Mouse (Mus musculus): ENCODE data around the gene H2-DMb1. TPM values are rescaled to one million over a fixed set of nuclear protein-coding genes. Genes with fewer than 3 reads are reported as not detected.
A peak's percentile ranks its signal among the peaks of the same experiment; 100 is the strongest.

H2-DMb1 gene
- total RNA-seq, 2 experiments from 2014 or later = 2.2 to 2.7 TPM

DNA sequence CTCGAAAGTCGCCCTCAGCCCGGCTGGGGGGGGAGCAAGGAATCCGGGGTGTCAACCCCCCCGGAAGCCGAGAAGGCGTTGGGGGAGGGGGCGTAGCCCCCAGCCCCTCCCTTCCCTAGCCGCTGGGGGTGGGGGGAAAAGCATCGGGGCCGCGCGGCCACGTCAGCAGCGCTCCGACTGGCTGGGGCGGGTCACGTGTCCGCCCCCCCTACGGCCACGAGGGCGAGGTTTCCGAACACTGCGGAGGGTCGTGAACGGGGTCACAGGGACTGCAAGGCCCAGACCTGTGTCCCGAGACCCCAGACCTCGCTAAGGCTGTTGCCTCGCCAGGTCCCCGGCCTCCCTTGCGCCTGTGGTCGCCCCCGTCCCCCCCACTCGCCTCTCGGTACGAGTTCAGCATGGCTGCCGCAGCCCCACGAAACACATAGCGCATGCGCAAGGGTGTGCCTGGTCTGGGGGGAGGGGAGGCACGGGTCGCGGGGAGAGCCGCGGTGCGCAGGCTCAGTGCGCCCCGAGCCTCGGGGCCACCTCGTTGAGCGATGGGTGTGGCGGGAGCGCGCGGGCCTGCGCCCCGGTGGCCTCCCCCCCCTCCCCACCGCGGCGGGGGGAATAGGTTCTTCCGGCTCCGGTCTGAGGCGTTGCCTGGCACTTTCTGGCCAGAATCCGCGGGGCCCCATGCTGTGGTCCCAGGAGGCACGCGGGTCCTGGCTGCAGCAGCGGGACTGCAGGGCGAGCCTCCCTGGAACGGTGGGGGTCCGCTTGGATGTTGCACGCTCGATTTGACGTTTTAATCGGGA, 30.5 kb upstream of the H2-DMb1 start, which contains the start of gene Brd2:
Brd2 (minus strand) TSS at position 447 of the 797 bp plus-strand sequence.
- peak; percentile 96 to 97 for DNase-seq (ENCODE audit: low spot score in 2 of 2)

DNA sequence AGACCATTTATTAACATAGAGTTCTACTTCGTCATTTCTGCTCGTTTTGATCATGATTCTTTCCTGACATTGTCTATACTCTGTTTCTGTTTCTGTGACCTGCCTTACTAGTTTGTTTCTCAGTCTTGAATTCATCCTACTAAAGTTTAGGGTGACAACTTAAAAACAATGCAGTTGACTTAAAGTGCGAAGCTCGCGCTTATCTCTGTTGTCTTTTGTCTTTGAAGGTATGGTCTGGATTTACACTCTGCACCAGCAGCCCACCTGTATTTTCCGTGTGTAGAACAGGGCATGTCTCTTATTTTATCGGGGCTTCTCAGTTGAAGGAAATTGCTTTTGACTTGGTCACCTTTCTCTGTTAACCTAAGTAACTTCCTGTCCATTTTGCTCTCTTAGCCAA, 29.8 kb upstream of the H2-DMb1 start:
- no peak for DNase-seq (ENCODE audit: low spot score in 2 of 2)

DNA sequence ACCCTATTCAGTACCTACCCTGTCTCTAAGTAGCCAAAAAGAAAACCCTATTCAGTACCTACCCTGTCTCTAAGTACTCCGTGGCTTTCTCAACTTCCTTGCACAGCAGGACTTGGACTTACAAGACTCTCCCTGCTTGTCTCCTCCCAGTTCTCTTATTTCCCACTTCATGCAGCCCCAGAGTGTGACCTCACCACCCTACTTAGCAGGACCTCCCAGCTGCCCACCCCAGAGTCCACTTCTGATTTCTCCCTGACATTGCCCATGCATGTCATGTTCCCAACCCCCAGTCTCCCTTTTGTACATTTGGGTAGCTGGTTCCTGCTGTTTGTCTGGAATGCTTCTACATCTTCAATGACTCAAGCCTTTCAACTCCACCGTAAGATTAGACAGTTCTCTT, 29.4 kb upstream of the H2-DMb1 start:
- DNase-seq (ENCODE audit: low spot score in 2 of 2) = no peak

DNA sequence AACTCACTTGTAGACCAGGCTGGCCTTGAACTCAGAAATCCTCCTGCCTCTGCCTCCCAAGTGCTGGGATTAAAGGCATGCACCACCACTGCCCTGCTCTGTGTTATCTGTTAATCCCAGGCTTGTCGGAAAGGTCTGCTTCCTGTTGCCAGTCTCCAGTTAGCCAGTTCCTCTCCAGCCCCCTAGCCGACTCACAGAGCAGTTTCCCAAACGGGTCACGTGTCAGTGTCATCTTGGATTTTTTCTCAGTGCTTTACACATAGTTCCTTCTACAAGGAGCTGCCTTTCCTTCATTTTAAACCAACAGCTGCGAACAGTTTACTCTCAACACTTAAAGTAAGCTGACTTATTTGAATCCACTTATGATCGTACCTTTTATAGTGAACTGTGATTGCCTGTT, 28.2 kb upstream of the H2-DMb1 start:
- DNase-seq (ENCODE audit: low spot score in 2 of 2) = no peak

DNA sequence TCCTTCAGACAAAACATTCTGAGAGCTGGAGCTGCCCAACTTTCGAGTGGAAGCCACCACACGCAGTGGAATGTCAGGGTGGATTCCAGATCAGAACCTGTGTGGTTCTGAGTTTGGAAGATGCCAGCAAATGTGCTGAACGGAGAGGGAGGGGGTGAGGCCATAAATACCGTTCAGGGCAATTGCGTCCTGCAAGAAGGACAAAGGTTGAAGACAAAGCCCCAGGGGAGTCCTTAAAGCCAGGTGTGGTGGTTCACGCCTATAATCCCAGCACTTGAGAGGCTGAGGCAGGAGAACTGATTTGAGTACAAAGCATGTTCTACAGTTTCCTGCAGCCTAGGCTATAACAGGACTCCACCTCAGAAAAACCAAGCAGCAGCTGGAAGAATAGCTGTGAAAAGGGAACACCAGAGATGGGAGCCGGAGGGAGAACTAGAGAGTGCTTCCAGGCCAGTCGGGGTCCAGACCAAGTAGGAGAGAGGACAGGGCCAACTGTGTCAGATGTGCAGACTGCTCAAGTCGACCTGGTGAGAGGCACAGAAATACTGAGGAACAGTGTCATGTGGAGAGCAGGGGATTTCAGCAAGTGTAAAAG, 25.9 kb upstream of the H2-DMb1 start:
- no peak for DNase-seq (ENCODE audit: low spot score in 2 of 2)

DNA sequence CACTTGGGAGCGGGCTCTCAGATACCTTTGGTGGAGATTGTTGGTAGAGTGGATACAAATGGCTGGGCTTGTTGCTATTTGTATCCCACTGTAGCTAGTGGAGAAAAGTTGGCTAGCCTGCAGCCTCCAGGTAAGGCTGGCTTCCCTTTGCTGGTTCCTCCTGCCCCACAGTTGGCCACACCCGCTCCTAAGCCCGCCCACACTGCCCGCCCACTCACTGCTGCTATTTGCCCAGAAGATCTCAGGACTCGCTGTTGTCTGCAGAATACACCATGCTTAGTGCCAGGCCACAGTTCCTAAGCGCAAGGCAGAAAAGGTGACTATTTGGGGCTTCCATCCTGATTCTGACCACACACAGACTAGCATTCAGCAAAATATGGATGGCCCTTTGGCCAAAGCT, 25.4 kb upstream of the H2-DMb1 start:
- DNase-seq (ENCODE audit: low spot score in 2 of 2) = peak; percentile 72 to 80

DNA sequence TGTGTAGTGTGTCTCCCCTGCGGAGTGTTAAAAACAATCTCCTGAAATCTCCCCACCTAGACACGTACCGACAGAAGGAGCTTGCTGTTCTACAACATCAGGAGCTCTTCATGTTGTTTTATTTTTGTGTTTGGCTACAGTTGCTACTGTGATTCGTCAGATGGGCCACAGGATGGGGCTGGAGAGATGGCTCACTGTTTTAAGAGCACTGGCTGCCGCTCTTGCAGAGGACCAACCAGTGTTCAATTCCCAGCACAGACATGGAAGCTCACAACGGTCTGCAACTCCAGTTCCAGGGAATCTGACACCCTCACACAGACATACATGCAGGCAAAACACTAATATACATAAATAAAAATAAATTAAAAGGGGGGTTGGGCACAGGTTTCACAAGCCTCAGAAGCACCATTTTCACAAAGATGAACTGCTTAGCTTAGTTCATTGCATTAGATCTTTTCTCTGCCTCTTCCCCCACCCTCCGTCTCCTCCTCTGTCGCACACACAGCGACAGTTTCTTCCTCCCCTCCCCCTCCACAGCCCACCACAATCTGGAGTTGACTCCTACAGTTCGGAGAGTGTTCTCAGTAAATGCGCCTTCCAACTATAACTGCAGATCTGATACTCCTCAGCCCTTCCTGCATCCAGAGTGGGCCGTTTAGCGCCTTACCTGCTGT, 24.5 kb upstream of the H2-DMb1 start:
- DNase-seq (ENCODE audit: low spot score in 2 of 2) = peak; percentile 57 to 73

DNA sequence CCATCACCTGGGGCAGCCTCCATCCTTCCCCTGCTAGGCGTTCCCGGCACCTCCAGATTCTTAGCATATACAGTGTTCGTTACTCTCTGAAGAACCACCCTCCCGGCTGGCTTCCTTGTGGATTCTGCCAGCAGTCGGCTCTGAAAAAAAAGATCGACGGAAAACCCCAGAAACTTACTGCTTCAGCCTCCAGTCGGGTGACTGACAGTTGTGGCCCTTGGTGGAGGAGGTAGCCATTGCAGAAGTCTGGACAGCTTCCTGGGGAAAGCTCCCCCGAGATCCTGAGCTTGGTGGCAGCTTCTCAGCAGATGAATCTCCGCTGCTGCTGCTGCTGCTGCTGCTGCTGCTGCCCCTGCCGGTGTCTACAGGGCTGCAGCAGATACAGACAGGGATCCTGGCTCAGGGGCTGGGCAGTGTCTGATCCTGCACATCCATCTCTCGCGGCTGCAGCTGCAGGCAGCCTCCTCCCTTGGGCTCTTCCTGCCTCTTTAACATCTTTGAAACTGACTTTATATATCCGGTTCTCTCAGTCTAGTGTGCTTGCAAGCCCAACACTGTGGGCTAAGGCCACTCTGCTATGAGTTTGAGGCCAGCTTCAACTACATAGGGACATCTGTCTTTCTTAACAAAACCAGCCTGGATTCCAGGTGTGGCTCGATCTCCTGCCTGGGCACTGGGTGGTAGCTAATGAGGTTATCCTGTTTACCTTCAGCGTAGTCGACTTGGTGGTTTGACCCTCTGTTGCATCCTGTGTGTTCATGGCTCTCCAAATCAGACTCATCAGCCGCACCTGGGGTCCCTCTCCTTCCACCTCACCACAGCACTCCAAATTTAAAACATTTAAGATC, 23.7 kb upstream of the H2-DMb1 start:
- DNase-seq (ENCODE audit: low spot score in 2 of 2) = peak in 1 of 2 experiments; percentile 46

DNA sequence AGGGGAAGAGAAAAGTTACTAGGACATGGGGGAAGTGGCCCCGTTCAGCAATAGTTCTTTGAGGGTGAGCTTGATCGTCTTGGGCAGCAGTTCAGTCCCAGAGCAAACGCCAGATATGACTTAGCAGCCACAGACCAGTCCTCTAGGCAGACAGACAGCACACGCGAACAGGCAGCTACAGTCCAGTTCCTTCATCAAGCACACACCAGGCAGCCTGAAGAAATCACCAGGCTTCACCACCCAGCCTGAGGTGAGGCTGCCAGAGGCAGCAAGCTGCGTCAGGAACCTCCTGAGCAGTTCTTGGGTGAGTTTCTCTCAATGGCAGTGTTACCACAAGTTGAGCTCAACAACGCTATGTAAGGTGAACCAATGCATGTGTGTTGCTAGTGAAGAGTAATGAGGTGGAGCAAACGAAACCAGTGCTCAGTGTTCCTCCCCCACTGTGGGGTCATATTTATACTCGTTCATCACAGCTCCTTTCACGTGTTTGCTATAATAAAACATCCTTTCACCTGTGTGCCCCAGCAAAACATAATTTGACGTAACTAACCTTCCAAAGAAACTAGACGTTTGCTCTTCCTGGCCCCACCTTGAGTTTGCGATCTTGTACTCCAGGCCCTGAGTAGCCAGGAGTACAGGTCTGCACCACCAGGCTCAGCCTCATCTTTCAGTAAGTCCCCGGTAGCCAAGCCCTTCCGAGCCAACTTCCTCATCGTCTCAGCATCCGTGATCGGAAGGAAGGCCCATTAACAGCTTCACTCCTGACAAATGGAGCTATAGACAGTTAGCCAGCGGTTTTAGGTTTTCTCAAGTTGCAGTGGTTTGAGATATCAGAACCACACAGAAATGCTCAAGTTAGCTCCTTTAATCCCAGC, 22.6 kb upstream of the H2-DMb1 start:
- no peak for DNase-seq (ENCODE audit: low spot score in 2 of 2)

DNA sequence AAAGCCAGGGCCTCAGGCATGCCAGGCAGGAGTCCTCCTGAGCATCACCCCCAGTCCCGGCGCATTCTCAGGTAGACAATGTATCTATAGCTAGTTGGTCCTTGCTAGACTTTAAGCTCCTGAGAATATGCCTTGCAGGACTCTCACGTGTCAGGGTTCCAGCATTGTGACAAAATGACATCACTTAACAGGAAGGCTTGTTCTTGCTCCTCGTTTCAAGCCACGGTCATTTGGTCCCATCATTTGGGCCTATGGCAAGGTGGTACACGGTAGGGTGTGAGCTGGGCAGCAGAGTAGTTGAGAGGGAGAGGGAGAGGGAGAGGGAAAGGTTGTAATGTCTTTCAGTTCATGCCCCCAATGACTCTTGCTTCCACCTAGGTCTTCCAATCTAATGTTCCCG, 21.0 kb upstream of the H2-DMb1 start:
- DNase-seq (ENCODE audit: low spot score in 2 of 2) = no peak

DNA sequence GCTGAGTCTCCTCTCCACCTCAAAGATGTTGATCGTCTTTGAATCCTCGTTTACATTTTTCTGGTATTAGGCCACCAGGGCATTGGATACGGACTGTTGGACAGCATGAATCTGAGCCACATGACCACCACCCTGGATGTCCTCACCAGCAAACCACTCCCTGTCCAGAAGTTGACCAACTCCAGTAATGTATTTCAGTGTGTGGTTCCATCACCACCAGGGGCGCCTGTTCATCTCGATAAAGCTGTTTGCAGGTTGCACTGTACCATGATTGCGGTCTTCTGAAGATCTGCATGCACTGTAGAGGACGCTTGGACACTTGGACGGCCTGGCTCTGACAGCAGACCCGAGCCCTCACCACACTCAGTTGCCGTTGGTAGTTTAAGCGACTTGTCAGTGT, 19.6 kb upstream of the H2-DMb1 start:
- DNase-seq (ENCODE audit: low spot score in 2 of 2) = no peak

DNA sequence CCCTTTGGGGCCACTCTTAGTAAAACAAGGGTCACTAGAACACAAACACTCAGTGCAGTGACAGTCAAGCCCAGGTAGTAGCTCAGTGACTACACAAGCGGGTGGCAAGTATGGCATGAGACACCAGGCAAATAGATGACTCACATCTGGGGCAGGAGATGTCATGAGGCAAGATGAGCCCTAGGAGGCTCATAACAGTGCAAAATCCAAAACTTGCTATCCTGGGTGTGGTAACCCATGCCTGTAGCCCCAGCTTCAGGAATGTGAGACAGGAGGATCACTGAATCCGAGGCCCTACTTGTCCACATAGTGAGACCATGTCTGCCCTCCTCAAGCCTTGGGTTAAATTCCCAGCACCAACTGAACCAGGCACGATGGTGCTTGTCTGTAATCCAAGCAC, 18.4 kb upstream of the H2-DMb1 start:
- no peak for DNase-seq (ENCODE audit: low spot score in 2 of 2)

DNA sequence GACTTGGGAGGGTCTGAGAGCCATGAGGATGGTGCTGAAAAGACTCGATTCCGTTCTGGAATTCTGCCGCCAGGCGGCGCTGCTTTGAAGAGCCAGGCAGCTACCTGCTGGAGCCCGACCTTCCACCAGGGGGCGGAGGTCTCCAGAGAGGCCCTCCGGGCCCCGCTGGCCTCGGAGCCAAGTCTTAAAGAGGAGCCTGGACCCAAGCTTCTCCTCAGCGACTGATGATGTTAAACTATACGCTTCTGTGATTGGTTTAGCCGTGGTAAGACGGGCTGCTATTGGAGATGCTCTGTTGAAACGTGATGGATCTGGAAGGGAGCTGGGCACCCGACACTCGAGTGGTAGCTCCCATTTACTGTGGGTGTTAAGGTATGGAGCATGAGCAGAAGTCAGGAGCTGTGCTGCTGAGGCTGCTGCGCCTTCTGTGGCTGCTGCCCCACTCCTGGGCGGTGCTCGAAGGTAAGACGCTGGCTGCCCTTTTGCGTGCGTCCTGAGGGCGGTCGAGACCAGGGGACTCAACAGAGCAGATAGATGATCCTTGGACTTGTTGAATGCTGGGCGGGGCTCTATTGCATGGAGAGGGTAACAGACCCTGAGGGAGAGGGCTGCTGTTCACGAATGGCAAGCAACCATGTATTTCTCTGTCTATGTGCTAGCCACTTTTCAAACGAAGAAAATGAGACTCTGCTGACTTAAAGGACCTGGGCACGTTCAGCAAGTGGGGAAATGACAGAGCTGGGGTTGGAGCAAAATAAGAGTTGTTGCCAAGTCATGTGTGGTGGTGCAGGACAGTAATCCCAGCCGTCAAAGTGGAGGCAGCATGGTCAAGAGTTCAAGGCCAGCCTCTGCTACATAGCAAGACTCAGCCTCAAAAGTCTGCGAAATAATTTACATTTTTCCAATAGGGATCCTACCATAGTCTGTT, 17.3 kb upstream of the H2-DMb1 start:
- peak; percentile 96 to 98 for DNase-seq (ENCODE audit: low spot score in 2 of 2)

DNA sequence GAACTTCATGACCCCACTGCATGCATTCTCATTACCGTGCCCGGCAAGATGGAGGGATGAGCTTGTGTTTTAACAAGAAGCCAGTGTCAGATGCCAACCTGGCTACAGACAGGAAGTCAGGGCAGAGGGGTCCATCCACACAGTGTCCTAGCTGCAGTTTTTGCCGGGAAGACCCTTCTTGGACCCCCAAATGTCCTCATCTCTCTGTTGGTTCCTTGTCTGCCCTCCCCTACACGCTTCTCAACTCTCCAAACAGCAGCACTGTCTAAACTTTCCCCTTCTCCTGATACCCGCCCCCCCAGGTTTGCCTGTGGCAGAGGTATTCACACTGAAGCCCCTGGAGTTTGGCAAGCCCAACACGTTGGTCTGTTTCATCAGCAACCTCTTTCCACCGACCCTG, 15.3 kb upstream of the H2-DMb1 start:
- DNase-seq (ENCODE audit: low spot score in 2 of 2) = no peak

DNA sequence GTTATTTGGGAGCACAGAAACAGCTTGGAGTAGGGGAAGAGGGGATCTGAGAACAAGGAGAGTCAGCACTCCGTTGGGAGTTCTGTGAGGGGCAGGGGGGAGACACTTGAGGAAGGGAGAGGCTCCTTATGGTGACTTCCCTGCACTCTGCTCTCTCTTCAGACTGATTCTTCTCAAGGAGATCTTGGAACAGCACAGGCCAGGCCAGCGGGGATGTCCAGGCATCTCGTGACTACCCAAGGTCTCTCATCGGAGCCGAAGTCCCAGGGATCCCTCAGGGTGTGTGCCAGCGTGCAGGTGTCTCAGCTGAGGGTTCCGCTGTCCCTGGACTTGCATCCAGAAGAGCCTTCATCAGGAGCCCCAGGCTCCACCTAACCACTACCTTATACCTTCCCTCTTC, 14.2 kb upstream of the H2-DMb1 start:
- DNase-seq (ENCODE audit: low spot score in 2 of 2) = no peak

DNA sequence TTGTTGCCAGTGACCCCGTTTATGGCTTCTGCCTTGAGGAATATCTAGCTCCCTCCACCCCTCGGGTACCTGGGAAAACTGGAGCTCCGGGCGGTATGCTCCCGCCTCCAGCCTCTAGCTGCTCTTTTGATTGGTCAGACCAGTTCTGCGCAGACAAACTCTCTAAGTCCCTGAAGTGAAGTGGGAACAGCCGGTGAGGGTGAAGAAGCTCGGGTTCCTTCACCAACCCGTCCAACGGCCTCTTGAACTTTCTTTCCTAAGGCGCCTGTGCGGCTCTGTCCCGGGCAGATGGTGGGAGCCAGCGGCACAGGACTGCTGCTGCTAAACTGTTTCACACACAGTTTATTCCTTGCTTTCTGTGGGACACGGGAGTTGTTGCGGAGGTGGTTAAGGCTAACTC, 13.5 kb upstream of the H2-DMb1 start:
- DNase-seq (ENCODE audit: low spot score in 2 of 2) = no peak

DNA sequence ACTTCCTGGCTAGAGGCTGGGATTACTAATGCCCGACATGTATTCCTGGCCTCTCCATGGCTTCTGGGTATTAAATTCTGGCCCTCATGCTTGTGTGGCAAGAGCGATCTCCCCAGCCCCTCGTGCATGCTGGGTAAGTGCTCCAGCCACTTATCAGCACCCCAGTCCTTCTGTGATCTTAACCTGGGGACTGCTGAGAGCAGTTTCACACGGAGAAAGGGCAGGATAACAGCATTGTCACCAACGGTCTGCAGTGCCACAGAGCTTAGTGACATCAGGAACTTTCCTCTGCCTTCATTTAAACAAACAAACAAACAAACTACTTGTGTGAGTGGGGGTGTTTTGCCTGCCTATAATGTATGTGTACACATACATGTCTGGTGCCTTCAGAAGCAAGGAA, 12.6 kb upstream of the H2-DMb1 start:
- no peak for DNase-seq (ENCODE audit: low spot score in 2 of 2)

DNA sequence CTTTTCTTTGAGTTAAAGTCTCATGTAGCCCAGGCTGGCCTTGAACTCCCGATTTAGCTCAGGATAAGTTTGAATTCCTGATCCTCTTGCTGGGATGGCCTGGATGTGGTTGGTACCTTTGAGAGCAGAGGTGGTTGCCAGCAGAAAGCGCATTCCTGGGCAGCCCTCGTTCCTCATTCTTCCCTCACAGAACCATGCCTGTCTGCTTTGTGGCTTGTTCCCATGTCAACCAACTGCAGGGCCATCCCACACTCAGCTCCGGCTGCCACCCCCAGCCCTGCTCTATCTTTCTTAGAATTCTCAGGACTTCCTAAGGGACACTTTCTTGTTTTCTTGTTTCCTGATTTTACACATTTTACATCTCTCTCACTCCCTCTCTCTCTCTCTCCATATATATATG, 11.4 kb upstream of the H2-DMb1 start:
- peak in 1 of 2 experiments; percentile 55 for DNase-seq (ENCODE audit: low spot score in 2 of 2)

DNA sequence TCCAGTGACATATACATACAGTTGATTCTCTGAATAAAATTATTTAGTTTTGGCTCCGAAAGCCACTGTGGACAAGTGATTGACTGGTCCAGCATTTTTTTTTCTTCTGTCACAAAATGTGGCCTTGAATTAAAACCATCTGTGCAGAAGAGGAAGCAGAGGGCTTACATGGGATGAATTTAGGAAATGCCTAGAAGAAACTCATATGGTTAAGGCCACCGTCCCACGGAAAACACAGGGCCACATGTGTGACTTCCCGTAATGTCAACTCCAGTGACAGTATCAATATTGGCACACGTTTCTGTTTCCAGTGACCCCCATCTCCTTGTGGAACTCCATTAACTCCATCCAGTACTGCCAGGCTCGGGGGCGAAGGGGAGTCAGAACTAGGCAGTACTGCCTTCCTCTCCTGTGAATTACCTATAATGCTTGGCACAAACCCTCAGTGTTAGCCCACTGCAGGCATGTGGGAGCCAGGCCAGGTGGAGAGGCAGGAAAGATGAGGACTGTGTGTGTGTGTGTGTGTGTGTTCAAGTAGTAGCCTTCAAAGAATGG, 10.3 kb upstream of the H2-DMb1 start:
- no peak for DNase-seq (ENCODE audit: low spot score in 2 of 2)

Measured in left cerebral cortex, adult 18-20 months (tissue).